Mouse (Mus musculus) liver, postnatal 0 days (tissue): Measurements from ENCODE around the gene Rgp1. TPM values are rescaled to one million over a fixed set of nuclear protein-coding genes. Genes with fewer than 3 reads are reported as not detected.

Experiments
- ATAC-seq: fragments of 200-750 bp; cut with Nextera tagmentation; 2 replicates; pipeline ENCODE4 v1.8.0; 2017; ENCODE audit warnings: mild to moderate bottlenecking, moderate library complexity
- DNase-seq: peaks from one replicate; pipeline ENCODE4 v3.0.0-alpha.2; 2016
- H3K27ac ChIP-seq: fragments of 300-500 bp; sonication (generic); 2 replicates; pipeline ENCODE4 v1.5.1; 2014; ENCODE audit warnings: antibody characterized with exemption, moderate library complexity, mild to moderate bottlenecking, low read depth
- H3K27me3 ChIP-seq: fragments of 300-500 bp; sonication (generic); 2 replicates; pipeline ENCODE4 v1.6.1; 2014; ENCODE audit warnings: low read length, control low read depth, mixed read lengths; ENCODE audit not compliant: insufficient read depth
- H3K36me3 ChIP-seq: fragments of 300-500 bp; sonication (generic); replicated peaks from 2 replicates; pipeline ENCODE4 v1.6.1; 2014; ENCODE audit warnings: mild to moderate bottlenecking, control low read depth, low read length, moderate library complexity, mixed read lengths; ENCODE audit not compliant: insufficient read depth
- H3K4me1 ChIP-seq: fragments of 300-500 bp; sonication (generic); 2 replicates; pipeline ENCODE4 v1.6.1; 2014; ENCODE audit warnings: antibody characterized with exemption, mild to moderate bottlenecking, control low read depth; ENCODE audit not compliant: insufficient read depth
- H3K4me2 ChIP-seq: fragments of 300-500 bp; sonication (generic); 2 replicates; pipeline ENCODE4 v1.6.1; 2014; ENCODE audit warnings: low read depth, mild to moderate bottlenecking, low read length, moderate library complexity, mixed read lengths
- H3K4me3 ChIP-seq: fragments of 300-500 bp; sonication (generic); 2 replicates; pipeline ENCODE4 v1.5.1; 2014; ENCODE audit warnings: low read depth, low read length
- H3K9ac ChIP-seq: fragments of 300-500 bp; sonication (generic); replicated peaks from 2 replicates; pipeline ENCODE4 v1.6.1; 2014; ENCODE audit warnings: mild to moderate bottlenecking, moderate library complexity
- H3K9me3 ChIP-seq: fragments of 300-500 bp; sonication (generic); 2 replicates; pipeline ENCODE4 v1.6.1; 2016; ENCODE audit warnings: mild to moderate bottlenecking, control low read depth, low read length, mixed read lengths
- CTCF ChIP-seq: sonication (generic); IDR thresholded peaks from 2 replicates; pipeline ENCODE4 v1.5.1; 2016; ENCODE audit warnings: antibody characterized with exemption, low read depth
- EP300 ChIP-seq: IDR thresholded peaks from 2 replicates; pipeline ENCODE4 v1.6.1; 2016; ENCODE audit warnings: antibody characterized with exemption, low read depth, mild to moderate bottlenecking
- WGBS: fragments of 180-500 bp; shearing (Covaris S2); extraction: QIAGEN DNeasy Blood & Tissue Kit; methylation state at CpG from one replicate; pipeline ENCODE4 v1.1.7; 2014; ENCODE audit not compliant: insufficient replicate concordance; 5-methylcytosine and 5-hydroxymethylcytosine counted together
- polyA plus RNA-seq: library from polyadenylated mRNA; unstranded; fragments of >200 nt; fragmentation: Nextera tagmentation; extraction: Ambion mirVana; gene quantifications from 2 replicates; pipeline ENCODE4 v1.2.1, GENCODE M21; 2015

Gene Rgp1
- polyA plus RNA-seq, 1 experiment from 2014 or later = 7.3 TPM

- Histone ChIP-seq H3K9ac (peak overlapping the region; percentile 12; the same call in 1 of the 2 replicates), H3K4me1 (peaks cover 6% of the 10 kb centered on the region; the same call in 1 of the 2 replicates), H3K27ac (peak overlapping the region; percentile 62), H3K36me3 (no peaks in the 10 kb centered on the region), H3K4me2 (peak overlapping the region; percentile 62), H3K4me3 (0 out of 2 replicates have a peak overlapping the region, but pooled peaks have one; percentile 5), H3K27me3 (no peaks in the 10 kb centered on the region), H3K9me3 (no peaks in the 10 kb centered on the region)
- ATAC-seq (peak; percentile 48), DNase-seq (no peak)
- WGBS = 26% methylated on average over 10 of the region's 10 CpGs
- TF ChIP-seq EP300 = 0 out of 2 replicates have a peak, but pooled peaks have one; percentile 2
- no peak for TF ChIP-seq CTCF
Observed at GRCm38 (mm10) chr4:43612534-43612933, 34.0 kb downstream of the Rgp1 start.

- peak; percentile 83 for ATAC-seq
- peak overlapping the region; percentile 62 for H3K27ac ChIP-seq
Observed at GRCm38 (mm10) chr4:43613060-43613730, 34.7 kb downstream of the Rgp1 start.

GRCm38 (mm10) chr4:43620146-43620778 is 41.7 kb downstream of the Rgp1 start:
- no peak overlapping the region for H3K4me2 ChIP-seq
- no peak overlapping the region for H3K4me3 ChIP-seq
- ATAC-seq (no peak), DNase-seq (peak; percentile 8)
- no peak overlapping the region for H3K27ac ChIP-seq
- TF ChIP-seq EP300 (no peak), CTCF (no peak)
- no peaks in the 10 kb centered on the region for H3K4me1 ChIP-seq
- H3K9me3 ChIP-seq = peaks cover under 1% of the 10 kb centered on the region
- WGBS = 80% methylated on average over 4 of the region's 4 CpGs
- no peaks in the 10 kb centered on the region for H3K27me3 ChIP-seq
- H3K9ac ChIP-seq = no peak overlapping the region
- H3K36me3 ChIP-seq = no peaks in the 10 kb centered on the region

More at GRCm38 (mm10) chr4:43613060-43613730, 34.7 kb downstream of the Rgp1 start:
- H3K27me3 ChIP-seq = no peaks in the 10 kb centered on the region
- peaks cover 6% of the 10 kb centered on the region; the same call in 1 of the 2 replicates for H3K4me1 ChIP-seq
- no peak overlapping the region for H3K4me3 ChIP-seq
- 35% methylated on average over 3 of the region's 3 CpGs for WGBS
- peak overlapping the region; percentile 62 for H3K4me2 ChIP-seq
- H3K36me3 ChIP-seq = no peaks in the 10 kb centered on the region
- TF ChIP-seq EP300 (0 out of 2 replicates have a peak, but pooled peaks have one; percentile 1), CTCF (no peak)
- no peaks in the 10 kb centered on the region for H3K9me3 ChIP-seq
- H3K9ac ChIP-seq = peak overlapping the region; percentile 41; the same call in 1 of the 2 replicates
- DNase-seq = peak; percentile 39

GRCm38 (mm10) chr4:43629106-43629817 is 50.7 kb downstream of the Rgp1 start:
- Histone ChIP-seq H3K27me3 (peaks cover 26% of the 10 kb centered on the region), H3K9me3 (peaks cover 4% of the 10 kb centered on the region), H3K36me3 (no peaks in the 10 kb centered on the region), H3K4me1 (no peaks in the 10 kb centered on the region), H3K27ac (no peak overlapping the region), H3K9ac (no peak overlapping the region), H3K4me2 (peak overlapping the region; percentile 31; the same call in 1 of the 2 replicates), H3K4me3 (no peak overlapping the region)
- DNase-seq = peak; percentile 15
- WGBS = 56% methylated on average over 20 of the region's 20 CpGs
- peak; percentile 50 for ATAC-seq
- TF ChIP-seq CTCF = no peak
- TF ChIP-seq EP300 = no peak

GRCm38 (mm10) chr4:43630030-43630581 is 51.6 kb downstream of the Rgp1 start:
- DNase-seq = peak; percentile 75
- WGBS = 11% methylated on average over 5 of the region's 5 CpGs
- no peak overlapping the region for H3K27ac ChIP-seq
- H3K27me3 ChIP-seq = peaks cover 26% of the 10 kb centered on the region
- H3K9ac ChIP-seq = no peak overlapping the region
- H3K4me2 ChIP-seq = peak overlapping the region; percentile 46
- TF ChIP-seq EP300 = no peak
- TF ChIP-seq CTCF = peak; percentile 92
- no peaks in the 10 kb centered on the region for H3K4me1 ChIP-seq
- ATAC-seq = peak; percentile 58; the same call in 1 of the 2 replicates
- peaks cover 4% of the 10 kb centered on the region; the same call in 1 of the 2 replicates for H3K9me3 ChIP-seq
- H3K4me3 ChIP-seq = no peak overlapping the region
- no peaks in the 10 kb centered on the region for H3K36me3 ChIP-seq
